Mouse (Mus musculus) olfactory bulb, adult 2 months (tissue): Measurements from ENCODE around the gene Zfp27.

Source experiments
- CTCF ChIP-seq: fragments of 200-500 bp; IDR thresholded peaks from 2 replicates; pipeline ENCODE4 v1.5.1; 2012; ENCODE audit warnings: low read depth, mild to moderate bottlenecking, low read length, moderate library complexity; ENCODE audit not compliant: insufficient read depth
- POLR2A ChIP-seq: fragments of 200-500 bp; IDR thresholded peaks from 2 replicates; pipeline ENCODE4 v1.6.1; 2012; ENCODE audit warnings: mild to moderate bottlenecking, low read depth, low read length, moderate library complexity; ENCODE audit not compliant: insufficient read depth

- no peak for TF ChIP-seq CTCF
- TF ChIP-seq POLR2A, result no peak
Measured at GRCm38 (mm10) chr7:29941027-29941426, 34.7 kb upstream of the Zfp27 start.
